Mouse (Mus musculus) forebrain, embryonic 12.5 days (tissue): ENCODE data around the gene Mapk8ip1. TPM values are rescaled to one million over a fixed set of nuclear protein-coding genes. Genes with fewer than 3 reads are reported as not detected.

Source experiments
- ATAC-seq: fragments of 200-750 bp; cut with Nextera tagmentation; 2 replicates; pipeline ENCODE4 v1.8.0; 2017; ENCODE audit warnings: moderate TSS enrichment; ENCODE audit not compliant: low FRiP score
- H3K27ac ChIP-seq: fragments of 300-500 bp; sonication (generic); 2 replicates; pipeline ENCODE4 v1.5.1; 2016; ENCODE audit warnings: mild to moderate bottlenecking
- H3K27me3 ChIP-seq: fragments of 300-500 bp; sonication (generic); 2 replicates; pipeline ENCODE4 v1.6.1; 2016; ENCODE audit warnings: mild to moderate bottlenecking
- H3K36me3 ChIP-seq: fragments of 300-500 bp; sonication (generic); replicated peaks from 2 replicates; pipeline ENCODE4 v1.6.1; 2016; ENCODE audit warnings: mild to moderate bottlenecking
- H3K4me1 ChIP-seq: fragments of 300-500 bp; sonication (generic); 2 replicates; pipeline ENCODE4 v1.6.1; 2016
- H3K4me2 ChIP-seq: fragments of 300-500 bp; sonication (generic); 2 replicates; pipeline ENCODE4 v1.6.1; 2016; ENCODE audit warnings: mild to moderate bottlenecking, moderate library complexity
- H3K4me3 ChIP-seq: fragments of 300-500 bp; sonication (generic); replicated peaks from 2 replicates; pipeline ENCODE4 v1.5.1; 2016; ENCODE audit warnings: mild to moderate bottlenecking
- H3K9ac ChIP-seq: fragments of 300-500 bp; sonication (generic); 2 replicates; pipeline ENCODE4 v1.6.1; 2016; ENCODE audit warnings: mild to moderate bottlenecking
- H3K9me3 ChIP-seq: fragments of 300-500 bp; sonication (generic); 2 replicates; pipeline ENCODE4 v1.6.1; 2016
- WGBS: fragments of 180-500 bp; shearing (Covaris S2); methylation state at CpG from one replicate; pipeline ENCODE4 v1.1.7; 2016; 5-methylcytosine and 5-hydroxymethylcytosine counted together
- polyA plus RNA-seq: library from polyadenylated mRNA; unstranded; fragments of >200 nt; fragmentation: Nextera tagmentation; extraction: Ambion mirVana; gene quantifications from 2 replicates; pipeline ENCODE4 v1.2.1, GENCODE M21; 2016

Mapk8ip1 gene
- polyA plus RNA-seq, 1 experiment from 2014 or later = 83.5 TPM

GRCm38 (mm10) chr2:92375099-92375623, 25.9 kb downstream of the Mapk8ip1 start:
- peak; percentile 91 for ATAC-seq
- Histone ChIP-seq H3K4me2 (peak overlapping the region; percentile 94), H3K27me3 (peaks cover 20% of the 10 kb centered on the region), H3K4me1 (peaks cover 56% of the 10 kb centered on the region), H3K9me3 (no peaks in the 10 kb centered on the region), H3K36me3 (peaks cover 26% of the 10 kb centered on the region), H3K4me3 (peak overlapping the region; percentile 72), H3K27ac (peak overlapping the region; percentile 90), H3K9ac (peak overlapping the region; percentile 74)
- WGBS = under 1% methylated on average over 29 of the region's 29 CpGs

- Histone ChIP-seq H3K4me3 (peak within 1 kb of the TSS; percentile 72), H3K9ac (peak within 1 kb of the TSS; percentile 74), H3K4me2 (peak within 1 kb of the TSS; percentile 94), H3K9me3 (no peaks in the 10 kb centered on the region), H3K27ac (peak within 1 kb of the TSS; percentile 90), H3K4me1 (peaks cover 61% of the 10 kb centered on the region), H3K36me3 (peaks cover 19% of the 10 kb centered on the region), H3K27me3 (peaks cover 27% of the 10 kb centered on the region)
- WGBS = 4% methylated on average over 16 of the region's 16 CpGs
- ATAC-seq = peak; percentile 6; the same call in 1 of the 2 replicates
These were observed 26.5 kb downstream of the Mapk8ip1 start, which contains the start of the genes Pex16 and Large2 for GRCm38 (mm10) chr2:92374514-92374913. Gene Pex16, plus strand, starts transcription at chr2:92374676. Gene Large2, minus strand, starts transcription at chr2:92374869.

- H3K9ac ChIP-seq = no peak overlapping the region
- peaks cover 8% of the 10 kb centered on the region for H3K36me3 ChIP-seq
- no peak overlapping the region for H3K4me3 ChIP-seq
- H3K27me3 ChIP-seq = peaks cover 33% of the 10 kb centered on the region
- no peaks in the 10 kb centered on the region for H3K9me3 ChIP-seq
- peak overlapping the region; percentile 94; the same call in 1 of the 2 replicates for H3K4me2 ChIP-seq
- ATAC-seq = no peak
- peak overlapping the region; percentile 77 for H3K27ac ChIP-seq
- peaks cover 64% of the 10 kb centered on the region for H3K4me1 ChIP-seq
- WGBS = 66% methylated on average over 11 of the region's 11 CpGs
These were observed 27.6 kb downstream of the Mapk8ip1 start for GRCm38 (mm10) chr2:92373437-92373813.

- Histone ChIP-seq H3K9ac (no peak overlapping the region), H3K4me3 (no peak overlapping the region), H3K4me1 (peaks cover 64% of the 10 kb centered on the region)
These were observed 28.2 kb downstream of the Mapk8ip1 start for GRCm38 (mm10) chr2:92372767-92373436.

GRCm38 (mm10) chr2:92371971-92372690, 28.9 kb downstream of the Mapk8ip1 start:
- Histone ChIP-seq H3K4me3 (no peak overlapping the region), H3K9me3 (no peaks in the 10 kb centered on the region), H3K27ac (peak overlapping the region; percentile 77), H3K27me3 (peaks cover 33% of the 10 kb centered on the region), H3K4me2 (peak overlapping the region; percentile 63; the same call in 1 of the 2 replicates), H3K36me3 (no peaks in the 10 kb centered on the region), H3K9ac (no peak overlapping the region), H3K4me1 (peaks cover 64% of the 10 kb centered on the region)
- no peak for ATAC-seq
- WGBS = 3% methylated on average over 10 of the region's 10 CpGs

More at GRCm38 (mm10) chr2:92372767-92373436, 28.2 kb downstream of the Mapk8ip1 start:
- no peak for ATAC-seq
- Histone ChIP-seq H3K27ac (peak overlapping the region; percentile 77), H3K36me3 (peaks cover 4% of the 10 kb centered on the region; the same call in 1 of the 2 replicates), H3K9me3 (no peaks in the 10 kb centered on the region), H3K27me3 (peaks cover 33% of the 10 kb centered on the region), H3K4me2 (0 out of 2 replicates have a peak overlapping the region, but pooled peaks have one; percentile 19)
- 24% methylated on average over 9 of the region's 9 CpGs for WGBS

GRCm38 (mm10) chr2:92370821-92371805, 29.9 kb downstream of the Mapk8ip1 start:
- WGBS = 2% methylated on average over 45 of the region's 45 CpGs
- Histone ChIP-seq H3K4me1 (peaks cover 59% of the 10 kb centered on the region), H3K36me3 (no peaks in the 10 kb centered on the region), H3K4me2 (peak overlapping the region; percentile 63), H3K9ac (peak overlapping the region; percentile 30), H3K4me3 (peak overlapping the region; percentile 35), H3K27ac (peak overlapping the region; percentile 77), H3K27me3 (peaks cover 33% of the 10 kb centered on the region), H3K9me3 (no peaks in the 10 kb centered on the region)
- no peak for ATAC-seq

- no peak for ATAC-seq
- Histone ChIP-seq H3K4me1 (peaks cover 52% of the 10 kb centered on the region), H3K36me3 (0 out of 2 replicates have a peak, but pooled peaks cover 4% of the 10 kb centered on the region), H3K4me2 (peak overlapping the region; percentile 63), H3K4me3 (peak overlapping the region; percentile 35), H3K27me3 (peaks cover 33% of the 10 kb centered on the region), H3K27ac (no peak overlapping the region), H3K9me3 (no peaks in the 10 kb centered on the region), H3K9ac (peak overlapping the region; percentile 30)
- 8% methylated on average over 19 of the region's 19 CpGs for whole genome bisulfite sequencing
These were observed 30.7 kb downstream of the Mapk8ip1 start for GRCm38 (mm10) chr2:92370375-92370774.

GRCm38 (mm10) chr2:92367383-92368029, 33.6 kb downstream of the Mapk8ip1 start:
- Histone ChIP-seq H3K27ac (no peak overlapping the region), H3K4me3 (no peak overlapping the region), H3K9ac (no peak overlapping the region), H3K27me3 (peaks cover 33% of the 10 kb centered on the region), H3K36me3 (peaks cover 21% of the 10 kb centered on the region), H3K4me1 (peaks cover 32% of the 10 kb centered on the region), H3K9me3 (no peaks in the 10 kb centered on the region), H3K4me2 (no peak overlapping the region)
- ATAC-seq = no peak
- WGBS = 46% methylated on average over 20 of the region's 20 CpGs

GRCm38 (mm10) chr2:92365568-92365967, 35.5 kb downstream of the Mapk8ip1 start:
- WGBS = 92% methylated on average over 10 of the region's 10 CpGs
- Histone ChIP-seq H3K27ac (no peak overlapping the region), H3K4me2 (no peak overlapping the region), H3K9ac (no peak overlapping the region), H3K9me3 (no peaks in the 10 kb centered on the region), H3K4me1 (peaks cover 12% of the 10 kb centered on the region), H3K27me3 (peaks cover 17% of the 10 kb centered on the region), H3K4me3 (no peak overlapping the region), H3K36me3 (peaks cover 30% of the 10 kb centered on the region)
- ATAC-seq = no peak

- WGBS = 89% methylated on average over 4 of the region's 4 CpGs
- no peak overlapping the region for H3K27ac ChIP-seq
- H3K4me2 ChIP-seq = no peak overlapping the region
- no peak overlapping the region for H3K4me3 ChIP-seq
- H3K36me3 ChIP-seq = peaks cover 45% of the 10 kb centered on the region
- 0 out of 2 replicates have a peak, but pooled peaks cover under 1% of the 10 kb centered on the region for H3K4me1 ChIP-seq
- no peak for ATAC-seq
- no peaks in the 10 kb centered on the region for H3K9me3 ChIP-seq
- peaks cover 2% of the 10 kb centered on the region; the same call in 1 of the 2 replicates for H3K27me3 ChIP-seq
- no peak overlapping the region for H3K9ac ChIP-seq
These were observed 37.0 kb downstream of the Mapk8ip1 start for GRCm38 (mm10) chr2:92364086-92364485.
